Mouse (Mus musculus) forebrain, embryonic 15.5 days (tissue): Measurements from ENCODE around the gene Dr1. TPM values are rescaled to one million over a fixed set of nuclear protein-coding genes. Genes with fewer than 3 reads are reported as not detected.
"Not testable (repeated sequence)": the region's sequence is repeated elsewhere in the genome, so short reads cannot be mapped to it uniquely, and the experiment has no call there.

ENCODE experiments used
- ATAC-seq: fragments of 200-750 bp; cut with Nextera tagmentation; replicated peaks from 2 replicates; pipeline ENCODE4 v1.8.0; 2017; ENCODE audit warnings: mild to moderate bottlenecking, moderate TSS enrichment, moderate library complexity
- H3K27ac ChIP-seq: fragments of 300-500 bp; sonication (generic); replicated peaks from 2 replicates; pipeline ENCODE4 v1.5.1; 2015; ENCODE audit warnings: mild to moderate bottlenecking, inconsistent platforms
- H3K27me3 ChIP-seq: fragments of 300-500 bp; sonication (generic); 2 replicates; pipeline ENCODE4 v1.6.1; 2015; ENCODE audit warnings: inconsistent platforms
- H3K36me3 ChIP-seq: fragments of 300-500 bp; sonication (generic); 2 replicates; pipeline ENCODE4 v1.6.1; 2015; ENCODE audit warnings: mild to moderate bottlenecking, inconsistent platforms
- H3K4me1 ChIP-seq: fragments of 300-500 bp; sonication (generic); 2 replicates; pipeline ENCODE4 v1.6.1; 2015; ENCODE audit warnings: inconsistent platforms
- H3K4me2 ChIP-seq: fragments of 300-500 bp; sonication (generic); replicated peaks from 2 replicates; pipeline ENCODE4 v1.6.1; 2015; ENCODE audit warnings: mild to moderate bottlenecking, inconsistent platforms
- H3K4me3 ChIP-seq: fragments of 300-500 bp; sonication (generic); 2 replicates; pipeline ENCODE4 v1.5.1; 2015; ENCODE audit warnings: mild to moderate bottlenecking, inconsistent platforms
- H3K9ac ChIP-seq: fragments of 300-500 bp; sonication (generic); replicated peaks from 2 replicates; pipeline ENCODE4 v1.6.1; 2015; ENCODE audit warnings: mild to moderate bottlenecking, inconsistent platforms
- H3K9me3 ChIP-seq: fragments of 300-500 bp; sonication (generic); 2 replicates; pipeline ENCODE4 v1.6.1; 2016; ENCODE audit warnings: inconsistent platforms
- WGBS: fragments of 180-500 bp; shearing (Covaris S2); methylation state at CpG from one replicate; pipeline ENCODE4 v1.1.7; 2015; ENCODE audit warnings: mixed read lengths; 5-methylcytosine and 5-hydroxymethylcytosine counted together
- polyA plus RNA-seq: library from polyadenylated mRNA; unstranded; fragments of >200 nt; fragmentation: Nextera tagmentation; extraction: Ambion mirVana; gene quantifications from 2 replicates; pipeline ENCODE4 v1.2.1, GENCODE M21; 2015

Dr1 gene
- polyA plus RNA-seq, 1 experiment from 2014 or later = 47.1 TPM

DNA sequence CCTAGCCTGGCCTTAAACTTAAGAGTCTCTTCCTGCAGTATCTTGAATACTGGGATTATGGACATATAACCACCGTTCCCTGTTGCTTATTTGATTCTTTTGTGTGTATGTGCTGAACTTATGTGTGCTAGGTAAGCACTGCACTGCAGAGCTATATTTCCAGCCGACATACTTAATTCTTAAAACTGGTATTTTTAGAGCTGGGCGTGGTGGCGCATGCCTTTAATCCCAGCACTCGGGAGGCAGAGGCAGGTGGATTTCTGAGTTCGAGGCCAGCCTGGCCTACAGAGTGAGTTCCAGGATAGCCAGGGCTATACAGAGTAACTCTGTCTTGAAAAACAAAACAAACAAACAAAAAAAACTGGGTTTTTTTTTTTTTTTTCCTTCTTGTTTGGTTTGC lies 2.6 kb downstream of the Dr1 start:
- not testable (repeated sequence) for H3K27ac ChIP-seq, ATAC-seq, H3K9ac ChIP-seq, H3K9me3 ChIP-seq, H3K36me3 ChIP-seq, H3K27me3 ChIP-seq, H3K4me3 ChIP-seq
- WGBS = 95% methylated on average over 6 of the region's 6 CpGs
- H3K4me2 ChIP-seq = peak overlapping the region; percentile 88
- H3K4me1 ChIP-seq = peaks cover 47% of the 10 kb centered on the region

DNA sequence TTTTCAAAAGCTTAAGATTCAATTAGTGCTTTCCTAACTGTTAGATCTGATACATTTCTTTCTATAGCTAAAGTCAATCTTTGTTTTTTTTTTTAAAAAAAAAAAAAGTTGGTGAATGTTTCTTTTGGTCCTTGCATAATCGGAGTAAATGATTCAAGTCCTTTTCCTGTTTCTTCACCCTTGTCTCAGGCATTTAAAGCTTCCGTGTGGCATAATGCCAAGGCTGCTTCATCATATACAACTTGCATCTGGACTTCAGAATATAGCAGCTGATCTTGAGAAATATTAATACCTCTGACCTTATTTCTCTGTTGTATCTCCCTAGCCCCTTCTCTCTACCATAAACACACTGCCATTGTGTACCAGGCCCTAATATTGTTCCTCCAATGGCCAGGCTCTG lies 18.3 kb downstream of the Dr1 start:
- no peaks in the 10 kb centered on the region for H3K4me1 ChIP-seq
- 91% methylated on average over 2 of the region's 2 CpGs for WGBS
- no peak for ATAC-seq

DNA sequence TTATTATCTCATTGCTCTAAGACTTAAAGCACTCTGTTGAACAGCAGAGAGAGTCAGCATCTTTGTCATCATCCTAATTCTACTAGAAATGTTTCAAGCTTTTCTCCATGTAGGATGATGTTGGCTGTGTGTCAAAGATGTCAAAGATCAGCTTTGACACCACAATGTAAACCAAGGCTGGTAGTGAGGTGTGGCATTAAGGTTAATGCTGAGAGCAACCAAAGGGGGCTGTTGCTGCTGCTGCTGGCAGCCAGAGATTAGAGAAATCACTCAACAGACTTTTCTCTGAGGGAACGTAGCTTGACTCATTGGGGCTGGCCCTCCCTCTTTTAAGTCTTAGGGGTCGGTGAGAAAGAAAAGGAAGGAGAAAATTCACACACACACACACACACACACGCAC lies 32.9 kb downstream of the Dr1 start:
- no peaks in the 10 kb centered on the region for H3K36me3 ChIP-seq
- H3K9me3 ChIP-seq = no peaks in the 10 kb centered on the region
- H3K9ac ChIP-seq = no peak overlapping the region
- no peak overlapping the region for H3K4me2 ChIP-seq
- no peak overlapping the region for H3K4me3 ChIP-seq
- no peak overlapping the region for H3K27ac ChIP-seq
- H3K4me1 ChIP-seq = no peaks in the 10 kb centered on the region
- no peak for ATAC-seq
- H3K27me3 ChIP-seq = no peaks in the 10 kb centered on the region
- WGBS = 61% methylated on average over 3 of the region's 3 CpGs

More for the DNA sequence above, 18.3 kb downstream of the Dr1 start:
- no peak overlapping the region for H3K4me3 ChIP-seq
- H3K9me3 ChIP-seq = no peaks in the 10 kb centered on the region
- H3K4me2 ChIP-seq = no peak overlapping the region
- no peak overlapping the region for H3K9ac ChIP-seq
- no peaks in the 10 kb centered on the region for H3K36me3 ChIP-seq
- H3K27ac ChIP-seq = no peak overlapping the region
- no peaks in the 10 kb centered on the region for H3K27me3 ChIP-seq

DNA sequence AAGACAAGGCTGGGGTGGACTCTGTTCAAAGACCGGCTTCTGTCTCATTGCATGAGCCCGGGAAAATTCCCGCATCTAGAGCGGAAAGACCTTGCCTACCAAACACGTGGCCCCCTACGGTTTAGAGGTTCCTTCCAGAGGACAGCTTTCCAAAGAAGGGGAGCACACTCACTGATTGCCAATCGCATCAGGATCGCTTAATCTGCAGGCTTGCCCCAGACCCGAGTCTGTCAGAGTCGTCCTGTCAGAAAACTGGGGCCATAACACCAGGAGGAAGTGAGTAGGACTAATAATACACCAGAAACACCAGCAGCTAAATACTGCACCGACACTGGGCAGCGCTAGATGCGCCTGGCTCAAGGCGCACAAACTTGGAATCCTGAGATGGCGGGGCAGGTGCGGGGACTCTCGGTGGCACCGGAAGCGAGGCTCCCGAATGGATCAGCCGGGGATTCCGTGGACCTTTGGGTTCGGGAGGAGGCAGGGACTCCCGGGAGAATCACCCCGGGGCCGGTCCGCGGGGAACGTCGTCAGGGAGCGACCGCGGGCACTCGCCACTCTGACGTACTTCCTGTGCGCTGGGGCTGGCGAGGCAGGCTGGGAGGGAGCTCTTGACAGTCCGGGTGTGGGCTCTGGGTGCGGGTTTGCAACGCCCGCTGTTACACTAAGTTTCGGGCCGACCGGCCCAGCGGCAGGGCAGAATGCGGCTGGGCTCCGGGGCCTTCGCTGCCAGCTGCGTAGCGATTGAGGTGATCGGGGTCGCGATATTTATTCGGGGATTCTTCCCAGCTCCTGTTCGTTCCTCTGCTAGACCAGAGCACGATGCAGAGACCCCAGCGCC lies 43.7 kb downstream of the Dr1 start, which contains the start of gene Pigg:
Pigg (plus strand) TSS at position 386 of the 841 bp plus-strand sequence.
- peak; percentile 99 for ATAC-seq
- peak within 1 kb of the TSS; percentile 90 for H3K4me2 ChIP-seq
- H3K9me3 ChIP-seq = no peaks in the 10 kb centered on the region

DNA sequence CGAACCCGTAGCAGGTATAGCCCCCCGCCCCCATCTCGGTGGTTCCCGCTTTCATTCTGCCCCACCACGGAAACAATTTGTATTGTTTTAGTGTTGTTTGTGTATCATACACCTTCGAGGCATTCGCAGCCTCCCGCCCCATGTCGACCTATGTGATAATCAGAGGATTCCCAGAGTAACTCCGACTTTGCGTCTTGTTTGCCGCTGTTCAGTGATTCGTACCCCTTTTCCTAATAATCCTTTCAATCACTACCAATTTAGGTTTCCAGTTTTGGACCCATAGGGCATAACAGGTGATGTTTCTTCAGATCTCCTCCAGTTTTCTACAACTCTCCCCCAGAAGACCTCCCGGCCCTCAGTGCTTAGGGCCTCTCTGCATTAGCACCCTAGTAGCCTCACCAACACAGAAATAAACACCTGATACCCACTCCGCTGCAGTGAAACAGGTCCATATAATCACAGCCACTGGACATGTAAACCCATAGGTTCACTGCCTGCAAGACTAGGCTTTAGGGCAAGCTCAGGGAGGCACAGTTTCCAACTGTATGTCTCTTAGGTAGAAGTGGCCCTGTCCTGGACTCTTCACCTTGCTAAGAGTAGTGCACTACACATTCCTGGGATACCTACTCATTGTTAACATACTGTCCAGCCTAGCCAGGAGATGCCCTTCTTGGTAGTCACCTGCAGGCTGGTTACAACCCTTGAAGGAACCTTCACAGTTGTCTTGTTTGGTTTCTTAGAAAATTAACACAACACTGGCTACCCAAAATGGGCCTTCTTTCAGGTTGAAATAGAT lies 44.6 kb downstream of the Dr1 start:
- no peak for ATAC-seq
- Histone ChIP-seq H3K4me3 (peak overlapping the region; percentile 68), H3K36me3 (no peaks in the 10 kb centered on the region)

More for the DNA sequence above, 43.7 kb downstream of the Dr1 start, which contains the start of gene Pigg:
- H3K27me3 ChIP-seq = no peaks in the 10 kb centered on the region
- H3K27ac ChIP-seq = peak within 1 kb of the TSS; percentile 77
- under 1% methylated on average over 57 of the region's 57 CpGs for WGBS
- H3K9ac ChIP-seq = peak within 1 kb of the TSS; percentile 77
- no peaks in the 10 kb centered on the region for H3K36me3 ChIP-seq
- peak within 1 kb of the TSS; percentile 68 for H3K4me3 ChIP-seq
- peaks cover 17% of the 10 kb centered on the region for H3K4me1 ChIP-seq

More for the DNA sequence above, 44.6 kb downstream of the Dr1 start:
- Histone ChIP-seq H3K27ac (no peak overlapping the region; the same call in 1 of the 2 replicates), H3K4me2 (peak overlapping the region; percentile 90), H3K4me1 (peaks cover 17% of the 10 kb centered on the region), H3K9ac (peak overlapping the region; percentile 77), H3K9me3 (no peaks in the 10 kb centered on the region), H3K27me3 (no peaks in the 10 kb centered on the region)
- WGBS = 8% methylated on average over 16 of the region's 16 CpGs

Other genes starting within 250 kb of the Dr1 start
- gene Mtf2, start 203.2 kb upstream of the Dr1 start, polyA plus RNA-seq = 143 and 144 TPM in 2 replicates
- 18.3 and 27.0 TPM in 2 replicates for gene Tmed5, start 136.3 kb upstream of the Dr1 start, polyA plus RNA-seq
- 4.9 and 5.2 TPM in 2 replicates for gene Ccdc18, start 136.0 kb upstream of the Dr1 start, polyA plus RNA-seq
- 6.2 and 6.4 TPM in 2 replicates for gene Pigg, start 43.7 kb downstream of the Dr1 start, polyA plus RNA-seq
- gene Gm42517, start 99.0 kb downstream of the Dr1 start, polyA plus RNA-seq = 0.83 and 1.1 TPM in 2 replicates
- 0.20 TPM in 1 of 2 replicates, not detected in the other for gene Pde6b, start 119.5 kb downstream of the Dr1 start, polyA plus RNA-seq
- 367 and 408 TPM in 2 replicates for gene Atp5k, start 165.6 kb downstream of the Dr1 start, polyA plus RNA-seq
- 0.06 TPM in 2 replicates for gene Mfsd7a, start 180.0 kb downstream of the Dr1 start, polyA plus RNA-seq
- gene Pcgf3, start 192.3 kb downstream of the Dr1 start, polyA plus RNA-seq = 33.3 and 36.5 TPM in 2 replicates